Mouse (Mus musculus) intestine, embryonic 15.5 days (tissue): ENCODE data around the gene Kat6b. TPM values are rescaled to one million over a fixed set of nuclear protein-coding genes. Genes with fewer than 3 reads are reported as not detected.

ENCODE experiments used
- ATAC-seq: fragments of 200-750 bp; cut with Nextera tagmentation; 2 replicates; pipeline ENCODE4 v1.8.0; 2017; ENCODE audit warnings: moderate TSS enrichment, moderate library complexity
- H3K27ac ChIP-seq: fragments of 300-500 bp; sonication (generic); 2 replicates; pipeline ENCODE4 v1.5.1; 2015; ENCODE audit warnings: mild to moderate bottlenecking, inconsistent platforms
- H3K27me3 ChIP-seq: fragments of 300-500 bp; sonication (generic); replicated peaks from 2 replicates; pipeline ENCODE4 v1.6.1; 2015; ENCODE audit warnings: inconsistent platforms
- H3K36me3 ChIP-seq: fragments of 300-500 bp; sonication (generic); 2 replicates; pipeline ENCODE4 v1.6.1; 2015; ENCODE audit warnings: inconsistent platforms
- H3K4me1 ChIP-seq: fragments of 300-500 bp; sonication (generic); replicated peaks from 2 replicates; pipeline ENCODE4 v1.6.1; 2015; ENCODE audit warnings: inconsistent platforms
- H3K4me2 ChIP-seq: fragments of 300-500 bp; sonication (generic); replicated peaks from 2 replicates; pipeline ENCODE4 v1.6.1; 2015; ENCODE audit warnings: mild to moderate bottlenecking, inconsistent platforms
- H3K4me3 ChIP-seq: fragments of 300-500 bp; sonication (generic); replicated peaks from 2 replicates; pipeline ENCODE4 v1.5.1; 2015; ENCODE audit warnings: inconsistent platforms
- H3K9ac ChIP-seq: fragments of 300-500 bp; sonication (generic); 2 replicates; pipeline ENCODE4 v1.6.1; 2015; ENCODE audit warnings: inconsistent platforms
- H3K9me3 ChIP-seq: fragments of 300-500 bp; sonication (generic); 2 replicates; pipeline ENCODE4 v1.6.1; 2016; ENCODE audit warnings: inconsistent platforms
- WGBS: fragments of 180-500 bp; shearing (Covaris S2); methylation state at CpG from one replicate; pipeline ENCODE4 v1.1.7; 2015; 5-methylcytosine and 5-hydroxymethylcytosine counted together
- polyA plus RNA-seq: library from polyadenylated mRNA; unstranded; fragments of >200 nt; fragmentation: Nextera tagmentation; extraction: Ambion mirVana; gene quantifications from 2 replicates; pipeline ENCODE4 v1.2.1, GENCODE M21; 2015

The Kat6b gene
- polyA plus RNA-seq, result 10.6 and 11.4 TPM in 2 replicates

GRCm38 (mm10) chr14:21481231-21481630 is at the start of gene Kat6b:
Gene Kat6b (plus strand): TSS chr14:21481434.
- no peak within 1 kb of the TSS for H3K27ac ChIP-seq
- no peak within 1 kb of the TSS for H3K9ac ChIP-seq
- WGBS, result 90% methylated on average over 7 of the region's 7 CpGs
- no peak within 1 kb of the TSS for H3K4me2 ChIP-seq
- no peaks in the 10 kb centered on the region for H3K27me3 ChIP-seq
- no peaks in the 10 kb centered on the region for H3K9me3 ChIP-seq
- no peak within 1 kb of the TSS for H3K4me3 ChIP-seq
- H3K36me3 ChIP-seq, result no peaks in the 10 kb centered on the region
- ATAC-seq, result no peak
- no peaks in the 10 kb centered on the region for H3K4me1 ChIP-seq

- H3K4me3 ChIP-seq, result no peak overlapping the region
- no peaks in the 10 kb centered on the region for H3K27me3 ChIP-seq
- no peaks in the 10 kb centered on the region for H3K9me3 ChIP-seq
- H3K27ac ChIP-seq, result no peak overlapping the region
- 0 out of 2 replicates have a peak, but pooled peaks cover 4% of the 10 kb centered on the region for H3K4me1 ChIP-seq
- H3K36me3 ChIP-seq, result no peaks in the 10 kb centered on the region
- WGBS, result 71% methylated on average over 4 of the region's 4 CpGs
- no peak overlapping the region for H3K9ac ChIP-seq
- no peak for ATAC-seq
- H3K4me2 ChIP-seq, result no peak overlapping the region
Observed at GRCm38 (mm10) chr14:21433415-21433814, 47.8 kb upstream of the Kat6b start.

- H3K27ac ChIP-seq, result no peak overlapping the region
- WGBS, result 62% methylated on average over 5 of the region's 5 CpGs
- H3K9ac ChIP-seq, result no peak overlapping the region
- no peak overlapping the region for H3K4me2 ChIP-seq
- H3K9me3 ChIP-seq, result no peaks in the 10 kb centered on the region
- H3K36me3 ChIP-seq, result no peaks in the 10 kb centered on the region
- no peaks in the 10 kb centered on the region for H3K27me3 ChIP-seq
- H3K4me1 ChIP-seq, result 0 out of 2 replicates have a peak, but pooled peaks cover 4% of the 10 kb centered on the region
- no peak overlapping the region for H3K4me3 ChIP-seq
- ATAC-seq, result no peak
Observed at GRCm38 (mm10) chr14:21433995-21434394, 47.2 kb upstream of the Kat6b start.

GRCm38 (mm10) chr14:21434686-21435085 is 46.5 kb upstream of the Kat6b start:
- H3K27ac ChIP-seq, result no peak overlapping the region
- 33% methylated on average over 9 of the region's 9 CpGs for WGBS
- H3K9me3 ChIP-seq, result no peaks in the 10 kb centered on the region
- H3K36me3 ChIP-seq, result no peaks in the 10 kb centered on the region
- H3K4me3 ChIP-seq, result no peak overlapping the region
- 0 out of 2 replicates have a peak, but pooled peaks cover 4% of the 10 kb centered on the region for H3K4me1 ChIP-seq
- no peaks in the 10 kb centered on the region for H3K27me3 ChIP-seq
- ATAC-seq, result no peak
- no peak overlapping the region for H3K4me2 ChIP-seq
- H3K9ac ChIP-seq, result no peak overlapping the region

- Histone ChIP-seq H3K27ac (no peak overlapping the region), H3K36me3 (no peaks in the 10 kb centered on the region), H3K4me1 (peaks cover 3% of the 10 kb centered on the region; the same call in 1 of the 2 replicates), H3K9ac (no peak overlapping the region), H3K4me3 (no peak overlapping the region), H3K27me3 (no peaks in the 10 kb centered on the region), H3K9me3 (no peaks in the 10 kb centered on the region), H3K4me2 (no peak overlapping the region)
- 29% methylated on average over 4 of the region's 4 CpGs for WGBS
- ATAC-seq, result peak; percentile 43; the same call in 1 of the 2 replicates
Observed at GRCm38 (mm10) chr14:21439785-21440184, 41.4 kb upstream of the Kat6b start.

GRCm38 (mm10) chr14:21440526-21440925 is 40.7 kb upstream of the Kat6b start:
- no peaks in the 10 kb centered on the region for H3K27me3 ChIP-seq
- no peak overlapping the region for H3K9ac ChIP-seq
- H3K4me1 ChIP-seq, result peaks cover 2% of the 10 kb centered on the region; the same call in 1 of the 2 replicates
- WGBS, result 91% methylated on average over 2 of the region's 2 CpGs
- H3K27ac ChIP-seq, result no peak overlapping the region
- no peaks in the 10 kb centered on the region for H3K9me3 ChIP-seq
- no peaks in the 10 kb centered on the region for H3K36me3 ChIP-seq
- no peak overlapping the region for H3K4me2 ChIP-seq
- no peak for ATAC-seq
- H3K4me3 ChIP-seq, result no peak overlapping the region

- no peak overlapping the region for H3K27ac ChIP-seq
Observed at GRCm38 (mm10) chr14:21441772-21442533, 39.3 kb upstream of the Kat6b start.

GRCm38 (mm10) chr14:21452581-21452980 is 28.7 kb upstream of the Kat6b start:
- Histone ChIP-seq H3K4me3 (no peak overlapping the region), H3K36me3 (no peaks in the 10 kb centered on the region), H3K4me2 (no peak overlapping the region), H3K9ac (no peak overlapping the region), H3K27ac (no peak overlapping the region), H3K27me3 (no peaks in the 10 kb centered on the region), H3K9me3 (no peaks in the 10 kb centered on the region), H3K4me1 (no peaks in the 10 kb centered on the region)
- no peak for ATAC-seq
- 75% methylated on average over 4 of the region's 4 CpGs for WGBS

More at GRCm38 (mm10) chr14:21441772-21442533, 39.3 kb upstream of the Kat6b start:
- Histone ChIP-seq H3K4me3 (no peak overlapping the region), H3K4me1 (peaks cover 2% of the 10 kb centered on the region; the same call in 1 of the 2 replicates), H3K36me3 (no peaks in the 10 kb centered on the region), H3K4me2 (no peak overlapping the region), H3K9me3 (no peaks in the 10 kb centered on the region), H3K9ac (no peak overlapping the region), H3K27me3 (no peaks in the 10 kb centered on the region)
- WGBS, result 53% methylated on average over 10 of the region's 10 CpGs
- ATAC-seq, result peak; percentile 68

GRCm38 (mm10) chr14:21453896-21454295 is 27.3 kb upstream of the Kat6b start:
- H3K36me3 ChIP-seq, result no peaks in the 10 kb centered on the region
- no peak overlapping the region for H3K27ac ChIP-seq
- H3K9me3 ChIP-seq, result no peaks in the 10 kb centered on the region
- no peaks in the 10 kb centered on the region for H3K4me1 ChIP-seq
- WGBS, result 66% methylated on average over 2 of the region's 2 CpGs
- no peak overlapping the region for H3K4me2 ChIP-seq
- no peaks in the 10 kb centered on the region for H3K27me3 ChIP-seq
- H3K9ac ChIP-seq, result no peak overlapping the region
- H3K4me3 ChIP-seq, result no peak overlapping the region
- no peak for ATAC-seq

GRCm38 (mm10) chr14:21455654-21456350 is 25.4 kb upstream of the Kat6b start:
- Histone ChIP-seq H3K36me3 (no peaks in the 10 kb centered on the region), H3K4me2 (no peak overlapping the region), H3K4me3 (no peak overlapping the region), H3K9ac (no peak overlapping the region), H3K27ac (no peak overlapping the region), H3K9me3 (no peaks in the 10 kb centered on the region), H3K4me1 (no peaks in the 10 kb centered on the region), H3K27me3 (no peaks in the 10 kb centered on the region)
- peak; percentile 61; the same call in 1 of the 2 replicates for ATAC-seq
- WGBS, result 85% methylated on average over 7 of the region's 7 CpGs

GRCm38 (mm10) chr14:21456526-21456925 is 24.7 kb upstream of the Kat6b start:
- Histone ChIP-seq H3K36me3 (no peaks in the 10 kb centered on the region), H3K4me1 (no peaks in the 10 kb centered on the region), H3K9ac (no peak overlapping the region), H3K4me3 (no peak overlapping the region), H3K27ac (no peak overlapping the region), H3K9me3 (no peaks in the 10 kb centered on the region), H3K4me2 (no peak overlapping the region), H3K27me3 (no peaks in the 10 kb centered on the region)
- ATAC-seq, result no peak

- H3K4me2 ChIP-seq, result no peak overlapping the region
- H3K9me3 ChIP-seq, result no peaks in the 10 kb centered on the region
- H3K27ac ChIP-seq, result no peak overlapping the region
- 77% methylated on average over 5 of the region's 5 CpGs for WGBS
- H3K4me1 ChIP-seq, result no peaks in the 10 kb centered on the region
- H3K9ac ChIP-seq, result no peak overlapping the region
- no peaks in the 10 kb centered on the region for H3K27me3 ChIP-seq
- H3K36me3 ChIP-seq, result no peaks in the 10 kb centered on the region
- ATAC-seq, result no peak
- H3K4me3 ChIP-seq, result no peak overlapping the region
Observed at GRCm38 (mm10) chr14:21457876-21458275, 23.4 kb upstream of the Kat6b start.
